Mouse (Mus musculus) forebrain, embryonic 15.5 days (tissue): Measurements from ENCODE around the gene Ippk. TPM values are rescaled to one million over a fixed set of nuclear protein-coding genes. Genes with fewer than 3 reads are reported as not detected.
A peak's percentile ranks its signal among the peaks of the same experiment; 100 is the strongest.

Source experiments
- ATAC-seq: fragments of 200-750 bp; cut with Nextera tagmentation; replicated peaks from 2 replicates; pipeline ENCODE4 v1.8.0; 2017; ENCODE audit warnings: mild to moderate bottlenecking, moderate TSS enrichment, moderate library complexity
- H3K27ac ChIP-seq: fragments of 300-500 bp; sonication (generic); replicated peaks from 2 replicates; pipeline ENCODE4 v1.5.1; 2015; ENCODE audit warnings: mild to moderate bottlenecking, inconsistent platforms
- H3K27me3 ChIP-seq: fragments of 300-500 bp; sonication (generic); 2 replicates; pipeline ENCODE4 v1.6.1; 2015; ENCODE audit warnings: inconsistent platforms
- H3K36me3 ChIP-seq: fragments of 300-500 bp; sonication (generic); 2 replicates; pipeline ENCODE4 v1.6.1; 2015; ENCODE audit warnings: mild to moderate bottlenecking, inconsistent platforms
- H3K4me1 ChIP-seq: fragments of 300-500 bp; sonication (generic); 2 replicates; pipeline ENCODE4 v1.6.1; 2015; ENCODE audit warnings: inconsistent platforms
- H3K4me2 ChIP-seq: fragments of 300-500 bp; sonication (generic); replicated peaks from 2 replicates; pipeline ENCODE4 v1.6.1; 2015; ENCODE audit warnings: mild to moderate bottlenecking, inconsistent platforms
- H3K4me3 ChIP-seq: fragments of 300-500 bp; sonication (generic); 2 replicates; pipeline ENCODE4 v1.5.1; 2015; ENCODE audit warnings: mild to moderate bottlenecking, inconsistent platforms
- H3K9ac ChIP-seq: fragments of 300-500 bp; sonication (generic); replicated peaks from 2 replicates; pipeline ENCODE4 v1.6.1; 2015; ENCODE audit warnings: mild to moderate bottlenecking, inconsistent platforms
- H3K9me3 ChIP-seq: fragments of 300-500 bp; sonication (generic); 2 replicates; pipeline ENCODE4 v1.6.1; 2016; ENCODE audit warnings: inconsistent platforms
- WGBS: fragments of 180-500 bp; shearing (Covaris S2); methylation state at CpG from one replicate; pipeline ENCODE4 v1.1.7; 2015; ENCODE audit warnings: mixed read lengths; 5-methylcytosine and 5-hydroxymethylcytosine counted together
- polyA plus RNA-seq: library from polyadenylated mRNA; unstranded; fragments of >200 nt; fragmentation: Nextera tagmentation; extraction: Ambion mirVana; gene quantifications from 2 replicates; pipeline ENCODE4 v1.2.1, GENCODE M21; 2015

Ippk gene
- polyA plus RNA-seq, 1 experiment from 2014 or later: 15.9 TPM

DNA sequence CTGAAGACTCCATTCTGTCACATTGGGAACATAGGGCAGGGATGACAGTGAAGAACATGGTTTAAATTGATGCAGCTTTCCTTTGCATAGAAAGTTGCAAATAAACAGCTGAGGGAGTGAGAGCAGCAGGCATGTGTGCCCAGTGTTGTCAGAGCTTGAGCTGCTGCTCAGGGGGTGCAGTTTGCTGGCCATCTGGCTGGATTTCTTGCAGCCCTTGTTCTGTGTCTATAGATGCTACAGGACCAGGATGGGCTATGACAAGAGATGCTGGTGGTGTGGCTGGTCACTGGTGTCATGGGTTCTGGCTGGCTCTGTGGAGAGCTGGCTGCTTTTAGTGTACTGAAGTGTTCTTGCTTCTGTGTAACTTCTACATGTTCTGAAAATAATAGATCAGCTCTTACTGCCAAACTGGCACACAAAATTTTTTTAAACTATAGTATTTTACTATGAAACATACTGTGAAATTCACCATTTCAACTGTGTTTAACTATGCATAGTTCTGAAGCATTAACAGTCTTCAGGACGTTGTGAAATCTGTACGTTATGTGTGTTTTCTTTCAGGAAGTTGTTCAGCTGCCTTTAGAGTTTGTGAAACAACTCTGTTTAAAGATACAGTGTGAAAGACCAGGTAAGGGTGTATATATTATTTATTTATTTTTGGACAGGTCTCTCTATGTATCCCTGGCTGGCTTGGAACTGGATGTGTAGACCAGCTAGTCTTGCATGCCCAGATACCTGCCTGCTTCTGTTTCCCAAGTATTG, 12.4 kb downstream of the Ippk start:
- no peaks in the 10 kb centered on the region for H3K9me3 ChIP-seq
- no peak overlapping the region for H3K9ac ChIP-seq
- no peak overlapping the region for H3K27ac ChIP-seq
- no peak for ATAC-seq
- H3K36me3 ChIP-seq: peaks cover 46% of the 10 kb centered on the region
- 90% methylated on average over 2 of the region's 2 CpGs for WGBS
- H3K4me2 ChIP-seq: no peak overlapping the region
- H3K4me3 ChIP-seq: no peak overlapping the region
- H3K27me3 ChIP-seq: no peaks in the 10 kb centered on the region
- H3K4me1 ChIP-seq: no peaks in the 10 kb centered on the region

DNA sequence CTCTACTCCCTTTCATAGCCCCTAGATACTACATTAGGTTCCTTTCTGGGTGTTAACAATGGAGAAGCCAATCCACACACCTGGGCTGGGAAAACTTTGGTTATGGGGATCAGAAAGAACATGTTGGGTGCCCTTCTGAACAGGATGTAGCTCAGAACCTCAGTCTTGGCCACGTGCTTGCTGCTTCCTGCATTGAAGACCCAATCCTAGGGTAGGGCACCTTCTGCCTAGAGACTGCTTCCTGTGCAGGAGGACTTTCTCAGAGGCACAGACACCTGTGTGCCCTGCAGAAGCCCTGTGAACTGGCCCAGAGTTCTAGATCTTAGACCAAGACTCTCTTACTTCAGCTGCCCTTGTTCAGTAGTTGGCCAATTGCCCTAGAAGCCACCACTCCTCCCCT, 14.7 kb downstream of the Ippk start:
- no peak overlapping the region for H3K27ac ChIP-seq
- H3K4me1 ChIP-seq: no peaks in the 10 kb centered on the region
- no peaks in the 10 kb centered on the region for H3K27me3 ChIP-seq
- H3K4me2 ChIP-seq: no peak overlapping the region
- H3K9me3 ChIP-seq: no peaks in the 10 kb centered on the region
- 87% methylated on average over 1 of the region's 1 CpGs for WGBS
- no peak overlapping the region for H3K4me3 ChIP-seq
- no peak for ATAC-seq
- peaks cover 46% of the 10 kb centered on the region for H3K36me3 ChIP-seq
- no peak overlapping the region for H3K9ac ChIP-seq

DNA sequence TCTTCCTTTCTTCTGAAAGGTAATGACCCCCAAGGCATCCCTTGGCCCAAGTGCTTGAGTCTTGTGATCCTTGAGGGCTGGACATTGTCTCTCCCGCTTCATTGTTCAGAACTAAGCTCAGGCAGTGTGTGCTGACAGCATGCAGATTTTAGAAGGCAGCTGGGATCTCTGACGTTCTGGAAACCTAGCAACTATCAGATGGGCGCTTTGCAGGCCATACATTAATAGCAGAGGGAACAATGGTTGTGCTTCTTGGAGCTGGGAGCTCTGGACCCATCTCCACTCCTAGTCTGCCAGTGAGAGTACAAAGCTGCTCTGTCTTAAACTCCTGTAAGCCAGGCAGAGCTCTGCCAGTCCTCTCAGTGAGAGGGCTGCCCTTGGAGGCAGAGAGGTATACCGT, 15.1 kb downstream of the Ippk start:
- no peak for ATAC-seq
- peaks cover 46% of the 10 kb centered on the region for H3K36me3 ChIP-seq
- 85% methylated on average over 4 of the region's 4 CpGs for WGBS
- no peak overlapping the region for H3K9ac ChIP-seq
- no peaks in the 10 kb centered on the region for H3K27me3 ChIP-seq
- no peak overlapping the region for H3K4me3 ChIP-seq
- H3K27ac ChIP-seq: no peak overlapping the region
- no peaks in the 10 kb centered on the region for H3K4me1 ChIP-seq
- no peak overlapping the region for H3K4me2 ChIP-seq
- H3K9me3 ChIP-seq: no peaks in the 10 kb centered on the region

GRCm38 (mm10) chr13:49444451-49444850, 23.4 kb downstream of the Ippk start:
- Histone ChIP-seq H3K4me1 (no peaks in the 10 kb centered on the region), H3K4me3 (no peak overlapping the region), H3K36me3 (peaks cover 32% of the 10 kb centered on the region), H3K9me3 (no peaks in the 10 kb centered on the region), H3K4me2 (no peak overlapping the region), H3K9ac (no peak overlapping the region), H3K27me3 (no peaks in the 10 kb centered on the region), H3K27ac (no peak overlapping the region)
- WGBS: 95% methylated on average over 6 of the region's 6 CpGs
- ATAC-seq: no peak

DNA sequence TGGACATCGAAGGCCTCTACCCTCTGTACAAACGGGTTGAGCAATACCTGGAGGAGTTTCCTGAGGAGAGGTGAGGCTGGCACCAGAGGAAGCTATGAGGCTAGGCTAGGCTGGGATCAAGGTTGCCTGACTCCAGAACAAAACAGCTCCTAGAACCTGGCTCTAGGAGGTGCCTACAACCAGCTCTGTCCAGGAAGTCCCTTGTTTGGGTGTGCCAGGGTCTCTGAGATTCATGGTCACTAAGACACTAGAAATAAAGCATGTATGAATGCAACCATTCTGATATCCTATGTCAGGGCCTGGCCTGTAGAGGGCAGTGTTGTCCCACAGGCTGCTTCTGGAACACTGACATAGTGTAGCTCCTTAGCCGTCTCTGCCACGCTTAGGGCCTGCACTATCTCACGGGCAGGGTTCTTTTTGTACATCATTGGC, 28.3 kb downstream of the Ippk start:
- 42% methylated on average over 5 of the region's 5 CpGs for WGBS
- H3K9ac ChIP-seq: no peak overlapping the region
- H3K27ac ChIP-seq: no peak overlapping the region
- no peaks in the 10 kb centered on the region for H3K4me1 ChIP-seq
- no peak overlapping the region for H3K4me3 ChIP-seq
- no peak overlapping the region for H3K4me2 ChIP-seq
- H3K36me3 ChIP-seq: peaks cover 31% of the 10 kb centered on the region
- peak; percentile 88 for ATAC-seq
- H3K9me3 ChIP-seq: no peaks in the 10 kb centered on the region
- H3K27me3 ChIP-seq: no peaks in the 10 kb centered on the region

DNA sequence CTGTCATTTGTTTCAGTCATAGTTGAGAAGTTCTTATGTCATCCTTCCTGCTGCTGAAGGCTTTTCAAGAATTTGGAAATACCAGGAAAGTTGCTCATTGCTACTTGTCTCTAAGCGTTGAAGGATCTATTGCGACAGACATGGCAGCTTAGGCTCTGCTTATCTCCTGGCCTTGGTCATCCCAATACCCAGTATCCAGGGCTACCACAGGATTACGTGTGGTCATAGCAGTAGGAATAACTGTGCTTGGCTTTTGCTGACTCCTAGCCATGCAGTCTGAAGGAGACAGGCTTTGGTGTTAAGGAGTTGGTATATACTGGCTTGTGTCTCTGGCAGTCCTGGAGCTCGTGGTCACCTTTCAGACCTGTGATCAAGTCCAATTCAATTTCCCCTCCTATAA, 39.2 kb downstream of the Ippk start:
- H3K27ac ChIP-seq: no peak overlapping the region
- WGBS: 98% methylated on average over 4 of the region's 4 CpGs
- no peaks in the 10 kb centered on the region for H3K4me1 ChIP-seq
- peaks cover 52% of the 10 kb centered on the region for H3K36me3 ChIP-seq
- ATAC-seq: no peak
- H3K9me3 ChIP-seq: no peaks in the 10 kb centered on the region
- no peak overlapping the region for H3K4me3 ChIP-seq
- H3K27me3 ChIP-seq: no peaks in the 10 kb centered on the region
- no peak overlapping the region for H3K4me2 ChIP-seq
- H3K9ac ChIP-seq: no peak overlapping the region

DNA sequence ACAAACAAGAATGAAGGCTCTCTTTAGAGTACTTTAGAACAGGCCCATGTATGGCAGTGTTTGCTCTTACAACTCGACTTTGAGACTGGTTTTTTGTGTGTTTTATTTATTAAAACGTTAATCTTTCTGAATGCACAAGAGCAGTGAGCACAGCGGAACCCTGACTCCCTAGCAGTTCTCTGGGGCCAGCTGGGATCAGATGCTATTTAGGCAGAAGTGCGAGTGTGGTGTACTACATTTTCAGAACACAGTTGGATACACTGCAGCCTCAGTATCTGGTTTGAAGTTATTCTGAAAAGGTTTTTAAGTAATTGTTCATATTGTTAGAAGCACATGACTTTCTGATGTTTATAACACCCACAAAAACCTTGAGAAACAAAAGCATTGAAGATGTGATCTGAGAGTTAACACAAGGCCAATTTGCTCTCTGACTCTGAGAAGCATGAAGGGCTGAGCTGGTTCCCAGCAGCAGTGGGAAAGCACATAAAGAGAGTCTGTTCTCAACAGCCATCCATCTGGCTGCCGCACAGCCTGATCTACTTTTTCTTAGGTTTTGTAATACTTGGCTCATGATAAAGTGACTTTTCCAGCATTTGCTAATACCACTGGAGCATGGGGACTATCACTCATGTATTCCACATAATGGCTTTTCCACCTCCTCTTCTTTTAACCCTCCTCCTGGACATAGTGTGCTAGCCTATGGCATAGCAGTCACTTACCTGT, 39.8 kb downstream of the Ippk start:
- H3K9ac ChIP-seq: no peak overlapping the region
- no peaks in the 10 kb centered on the region for H3K4me1 ChIP-seq
- 85% methylated on average over 5 of the region's 5 CpGs for WGBS
- no peak overlapping the region for H3K27ac ChIP-seq
- no peaks in the 10 kb centered on the region for H3K9me3 ChIP-seq
- no peak overlapping the region for H3K4me2 ChIP-seq
- H3K36me3 ChIP-seq: peaks cover 52% of the 10 kb centered on the region
- no peak overlapping the region for H3K4me3 ChIP-seq
- ATAC-seq: no peak
- H3K27me3 ChIP-seq: no peaks in the 10 kb centered on the region

- H3K4me1 ChIP-seq: no peaks in the 10 kb centered on the region
- H3K9ac ChIP-seq: no peak overlapping the region
- H3K9me3 ChIP-seq: no peaks in the 10 kb centered on the region
- no peak for ATAC-seq
- H3K27ac ChIP-seq: no peak overlapping the region
- H3K4me2 ChIP-seq: no peak overlapping the region
- no peaks in the 10 kb centered on the region for H3K27me3 ChIP-seq
- H3K4me3 ChIP-seq: no peak overlapping the region
- peaks cover 52% of the 10 kb centered on the region for H3K36me3 ChIP-seq
- WGBS: 88% methylated on average over 15 of the region's 15 CpGs
These were observed 40.5 kb downstream of the Ippk start for GRCm38 (mm10) chr13:49461458-49462132.

- no peak for ATAC-seq
- H3K27ac ChIP-seq: no peak overlapping the region
- H3K9ac ChIP-seq: no peak overlapping the region
- H3K4me2 ChIP-seq: no peak overlapping the region
- H3K27me3 ChIP-seq: no peaks in the 10 kb centered on the region
- no peaks in the 10 kb centered on the region for H3K4me1 ChIP-seq
- over 99% methylated on average over 2 of the region's 2 CpGs for WGBS
- peaks cover 51% of the 10 kb centered on the region for H3K36me3 ChIP-seq
- no peaks in the 10 kb centered on the region for H3K9me3 ChIP-seq
- H3K4me3 ChIP-seq: no peak overlapping the region
These were observed 41.9 kb downstream of the Ippk start for GRCm38 (mm10) chr13:49462921-49463320.

DNA sequence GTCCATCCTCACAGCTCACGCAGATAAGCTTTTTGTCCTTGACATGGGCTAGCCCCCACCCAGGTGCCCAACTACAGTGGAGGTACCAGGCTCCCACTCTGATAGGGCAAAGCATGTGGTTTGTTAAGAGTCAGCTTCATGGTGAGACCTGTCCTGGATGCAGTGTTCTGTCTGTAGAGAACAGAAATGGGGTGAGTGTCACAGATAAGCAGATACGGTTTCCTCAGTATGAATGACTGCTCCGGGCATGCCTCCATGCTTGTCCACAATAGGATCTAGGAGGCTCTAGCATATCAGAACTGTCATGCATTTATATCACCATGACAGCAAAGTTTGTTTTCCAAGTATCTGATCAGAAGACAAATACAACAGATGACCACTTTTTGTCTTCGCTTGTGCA, 44.8 kb downstream of the Ippk start:
- ATAC-seq: no peak

DNA sequence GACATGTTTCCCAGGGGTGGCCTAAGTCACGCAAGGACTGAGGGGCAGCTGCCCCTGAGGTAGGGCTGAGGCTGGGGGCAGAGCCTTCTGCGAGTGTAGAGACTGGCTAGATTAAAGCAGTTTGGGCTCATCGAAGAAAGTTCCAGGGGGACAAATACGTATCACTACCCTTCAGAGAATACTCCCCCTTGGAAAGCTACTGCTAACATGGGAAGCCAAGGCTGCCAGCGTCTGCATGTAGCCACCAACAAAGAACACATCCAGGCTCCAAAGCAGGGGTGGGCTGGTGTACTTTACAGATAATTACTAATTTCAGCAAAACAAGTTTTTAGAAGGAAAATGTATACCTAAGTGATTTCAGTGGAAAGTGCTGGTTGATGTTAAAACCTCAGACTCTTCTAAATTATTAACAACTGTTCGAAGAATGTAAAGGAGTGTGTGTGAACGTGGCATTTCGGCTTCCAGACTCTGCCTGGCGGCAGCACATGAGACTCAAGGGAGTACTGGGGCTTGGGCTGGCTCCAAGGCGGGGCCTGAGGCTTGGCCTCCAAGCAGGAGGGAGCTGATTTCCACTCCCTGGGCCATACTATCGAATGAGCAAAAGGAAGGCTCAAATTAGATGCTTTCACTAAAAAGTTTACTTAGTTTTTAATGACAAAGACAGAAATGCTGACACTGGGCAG, 45.5 kb downstream of the Ippk start:
- Histone ChIP-seq H3K27me3 (no peaks in the 10 kb centered on the region), H3K36me3 (peaks cover 21% of the 10 kb centered on the region), H3K4me1 (no peaks in the 10 kb centered on the region), H3K9ac (no peak overlapping the region), H3K4me3 (no peak overlapping the region), H3K27ac (no peak overlapping the region), H3K9me3 (no peaks in the 10 kb centered on the region), H3K4me2 (no peak overlapping the region)
- WGBS: 86% methylated on average over 11 of the region's 11 CpGs
- ATAC-seq: no peak

More for the DNA sequence above, 44.8 kb downstream of the Ippk start:
- H3K27me3 ChIP-seq: no peaks in the 10 kb centered on the region
- H3K36me3 ChIP-seq: peaks cover 28% of the 10 kb centered on the region
- no peak overlapping the region for H3K4me2 ChIP-seq
- H3K4me3 ChIP-seq: no peak overlapping the region
- WGBS: 96% methylated on average over 4 of the region's 4 CpGs
- H3K9me3 ChIP-seq: no peaks in the 10 kb centered on the region
- H3K9ac ChIP-seq: no peak overlapping the region
- no peaks in the 10 kb centered on the region for H3K4me1 ChIP-seq
- H3K27ac ChIP-seq: no peak overlapping the region

- no peaks in the 10 kb centered on the region for H3K9me3 ChIP-seq
- H3K4me3 ChIP-seq: no peak overlapping the region
- H3K9ac ChIP-seq: no peak overlapping the region
- H3K36me3 ChIP-seq: peaks cover 15% of the 10 kb centered on the region
- no peaks in the 10 kb centered on the region for H3K27me3 ChIP-seq
- ATAC-seq: no peak
- no peak overlapping the region for H3K4me2 ChIP-seq
- H3K4me1 ChIP-seq: no peaks in the 10 kb centered on the region
- 86% methylated on average over 2 of the region's 2 CpGs for WGBS
- no peak overlapping the region for H3K27ac ChIP-seq
These were observed 46.5 kb downstream of the Ippk start for GRCm38 (mm10) chr13:49467585-49467984.
